Mouse (Mus musculus) Patski (cell line): ENCODE measurements around the gene Vmn1r36. TPM values are rescaled to one million over a fixed set of nuclear protein-coding genes. Genes with fewer than 3 reads are reported as not detected.
"Not testable (repeated sequence)": the region's sequence is repeated elsewhere in the genome, so short reads cannot be mapped to it uniquely, and the experiment has no call there.

Experiments
- ATAC-seq: fragments of 100-300 bp; one replicate; pipeline ENCODE4 v1.8.0; 2021
- CTCF ChIA-PET: fragments of 350-600 bp; sonication (Branson Sonifier 250); formaldehyde crosslinking; loops from one replicate; lab custom pipeline; 2022; ENCODE audit warnings: inconsistent platforms; lab: Charles Lee
- POLR2A ChIA-PET: fragments of 350-600 bp; sonication (Branson Sonifier 250); formaldehyde crosslinking; loops from one replicate; lab custom pipeline; 2022; ENCODE audit warnings: antibody characterized with exemption, inconsistent platforms; lab: Charles Lee
- DNase-seq: peaks from one replicate; pipeline ENCODE4 v3.0.0-alpha.2; 2011; ENCODE audit warnings: low read depth, low spot score
- H3K27me3 ChIP-seq: fragments of 371-371 bp; one replicate; pipeline ENCODE4 v1.5.1; 2021
- CTCF ChIP-seq: fragments of 100-300 bp; IDR thresholded peaks from one replicate; pipeline ENCODE4 v1.5.1; 2021
- in situ Hi-C: fragments of 300-500 bp; cut with MboI; formaldehyde crosslinking; loops from 3 replicates; pipeline ENCODE4 v1.11.1; 2018; ENCODE audit warnings: low pct_unique_long_range_greater_than_20kb, mixed read lengths
- polyA plus RNA-seq: library from polyadenylated mRNA; unstranded; gene quantifications from one replicate; pipeline ENCODE4 v1.2.3, GENCODE M21; 2021

The Vmn1r36 gene
- polyA plus RNA-seq, result not detected

GRCm38 (mm10) chr6:66719068-66719467 is at the start of gene Vmn1r36:
Gene Vmn1r36 (minus strand): TSS chr6:66719168.
- CTCF ChIA-PET, in situ Hi-C loops, DNase-seq, H3K27me3 ChIP-seq, POLR2A ChIA-PET, ATAC-seq: not testable (repeated sequence)

- POLR2A ChIA-PET, H3K27me3 ChIP-seq, ATAC-seq, DNase-seq, CTCF ChIA-PET, in situ Hi-C loops: not testable (repeated sequence)
Measured at GRCm38 (mm10) chr6:66729082-66729481, 10.1 kb upstream of the Vmn1r36 start, which contains the start of gene Vmn1r37. Gene Vmn1r37 (plus strand): TSS chr6:66729382.

- ATAC-seq (no peak), DNase-seq (no peak)
- no peak for TF ChIP-seq CTCF
- in situ Hi-C loops, result no loop called here
- ChIA-PET CTCF (no interaction called here), POLR2A (no interaction called here)
- H3K27me3 ChIP-seq, result no peaks in the 10 kb centered on the region
Measured at GRCm38 (mm10) chr6:66713854-66714253, 5.1 kb downstream of the Vmn1r36 start.

GRCm38 (mm10) chr6:66708901-66709300 is 10.1 kb downstream of the Vmn1r36 start:
- POLR2A ChIA-PET, result no interaction called here
- no peak for ATAC-seq
- TF ChIP-seq CTCF, result no peak
- in situ Hi-C loops, result loop anchor here (10.0 kb wide), 1 partner anchor 76 kb away; the partner anchor contains the start of gene Vmn1r38
- DNase-seq, result no peak
- peaks cover 5% of the 10 kb centered on the region for H3K27me3 ChIP-seq
- CTCF ChIA-PET, result no interaction called here

- ATAC-seq (no peak), DNase-seq (no peak)
- CTCF ChIA-PET, result no interaction called here
- in situ Hi-C loops, result no loop called here
- H3K27me3 ChIP-seq, result peaks cover 6% of the 10 kb centered on the region
- POLR2A ChIA-PET, result no interaction called here
- no peak for TF ChIP-seq CTCF
Measured at GRCm38 (mm10) chr6:66685806-66686205, 33.2 kb downstream of the Vmn1r36 start, which contains the start of gene Vmn1r35. Gene Vmn1r35 (minus strand): TSS chr6:66685906.

Other genes starting within 250 kb of the Vmn1r36 start
- gene Mad2l1, start 183.8 kb downstream of the Vmn1r36 start, polyA plus RNA-seq, result 52.6 TPM
- 0.03 TPM for gene Vmn1r32, start 159.1 kb downstream of the Vmn1r36 start, polyA plus RNA-seq
- not detected for gene Vmn1r33, start 100.9 kb downstream of the Vmn1r36 start, polyA plus RNA-seq
- not detected for gene Vmn1r34, start 75.3 kb downstream of the Vmn1r36 start, polyA plus RNA-seq
- not detected for gene Vmn1r35, start 33.3 kb downstream of the Vmn1r36 start, polyA plus RNA-seq
- gene Vmn1r37, start 10.2 kb upstream of the Vmn1r36 start, polyA plus RNA-seq, result not detected
- gene Vmn1r38, start 63.5 kb upstream of the Vmn1r36 start, polyA plus RNA-seq, result not detected
- 0.03 TPM for gene Vmn1r39, start 91.4 kb upstream of the Vmn1r36 start, polyA plus RNA-seq
- gene Gng12, start 177.2 kb upstream of the Vmn1r36 start, polyA plus RNA-seq, result 169 TPM